Mouse (Mus musculus): ENCODE measurements at regions not wholly inside any gene's neighbourhood (a gene's known extent, or its start where the extent isn't known, plus 50 kb on each side); places are given as distances from the start of the nearest gene placed in this dataset.

GRCm38 (mm10) chr4:105289635-105290034 lies 132.5 kb downstream of the Plpp3 start:
- no peak for TF ChIP-seq POLR2A (IDR thresholded peaks at IDR 0.05; ENCODE audit: insufficient read length, low read depth)
- no peak for TF ChIP-seq TCF12 (IDR thresholded peaks at IDR 0.05; ENCODE audit: insufficient read depth, poor library complexity, severe bottlenecking)
- TF ChIP-seq USF1 (IDR thresholded peaks at IDR 0.05; ENCODE audit: low read depth), result no peak
- TF ChIP-seq MAX (IDR thresholded peaks at IDR 0.05; ENCODE audit: low read depth), result no peak
- TF ChIP-seq POLR2AphosphoS2 (IDR thresholded peaks at IDR 0.05; ENCODE audit: insufficient read length, low read depth), result no peak
- no peak for TF ChIP-seq SRF (IDR thresholded peaks at IDR 0.05; ENCODE audit: control insufficient read depth, insufficient read length, low read depth)
- no peak for TF ChIP-seq MYOG (IDR thresholded peaks at IDR 0.05; ENCODE audit: control insufficient read depth in 1 of 3, insufficient read depth in 1 of 3, insufficient read length in 2 of 3, low read depth in 2 of 3)
- TF ChIP-seq CEBPB (IDR thresholded peaks at IDR 0.05; ENCODE audit: insufficient read depth, poor library complexity, severe bottlenecking), result no peak
- no peak for TF ChIP-seq MYOD1 (IDR thresholded peaks at IDR 0.05; ENCODE audit: control insufficient read depth in 1 of 3, insufficient read length in 2 of 3, low read depth in 2 of 3)

Measured in myocyte (in vitro differentiated cells).